Mouse (Mus musculus): Measurements from ENCODE around the gene Mfsd11. TPM values are rescaled to one million over a fixed set of nuclear protein-coding genes. Genes with fewer than 3 reads are reported as not detected.

The Mfsd11 gene
- 52.1 and 52.7 TPM in 2 replicates for polyA plus RNA-seq (2015; fragmentation: Nextera tagmentation; extraction: Ambion mirVana)

- no peaks in the 10 kb centered on the region for H3K9me3 ChIP-seq (ENCODE audit: control insufficient read depth, low read length)
- peak; percentile 40 for ATAC-seq
- H3K4me3 ChIP-seq (ENCODE audit: low read length) = peak within 1 kb of the TSS; percentile 97
- no peaks in the 10 kb centered on the region for H3K27me3 ChIP-seq (replicated peaks; ENCODE audit: control insufficient read depth, insufficient read depth, low read length)
- peak within 1 kb of the TSS; percentile 98 for H3K27ac ChIP-seq (ENCODE audit: low read depth, low read length)
- peak within 1 kb of the TSS; percentile 97 for H3K9ac ChIP-seq (ENCODE audit: low read depth, low read length)
- peaks cover 5% of the 10 kb centered on the region; the same call in 1 of the 2 replicates for H3K36me3 ChIP-seq (ENCODE audit: control insufficient read depth, insufficient read depth, low read length)
- H3K4me2 ChIP-seq (ENCODE audit: low read length) = peak within 1 kb of the TSS; percentile 93
- WGBS = under 1% methylated on average over 54 of the region's 91 CpGs
- peaks cover 30% of the 10 kb centered on the region for H3K4me1 ChIP-seq (ENCODE audit: control insufficient read depth, insufficient read depth, low read depth, low read length)
Measured at GRCm38 (mm10) chr11:116852291-116852890, at the start of gene Mfsd11. Gene Mfsd11, plus strand, starts transcription at chr11:116852440.

- H3K4me3 ChIP-seq (ENCODE audit: low read length) = no peak overlapping the region
Measured at GRCm38 (mm10) chr11:116802709-116803108, 49.5 kb upstream of the Mfsd11 start.

GRCm38 (mm10) chr11:116806136-116807071 is 45.8 kb upstream of the Mfsd11 start:
- 72% methylated on average over 15 of the region's 15 CpGs for WGBS

More at GRCm38 (mm10) chr11:116802709-116803108, 49.5 kb upstream of the Mfsd11 start:
- no peak for ATAC-seq
- no peak overlapping the region for H3K27ac ChIP-seq (ENCODE audit: low read depth, low read length)
- H3K36me3 ChIP-seq (ENCODE audit: control insufficient read depth, insufficient read depth, low read length) = no peaks in the 10 kb centered on the region
- H3K9me3 ChIP-seq (ENCODE audit: control insufficient read depth, low read length) = no peaks in the 10 kb centered on the region
- no peaks in the 10 kb centered on the region for H3K4me1 ChIP-seq (ENCODE audit: control insufficient read depth, insufficient read depth, low read depth, low read length)
- H3K27me3 ChIP-seq (replicated peaks; ENCODE audit: control insufficient read depth, insufficient read depth, low read length) = no peaks in the 10 kb centered on the region
- H3K4me2 ChIP-seq (ENCODE audit: low read length) = no peak overlapping the region
- H3K9ac ChIP-seq (ENCODE audit: low read depth, low read length) = no peak overlapping the region
- WGBS = 86% methylated on average over 5 of the region's 5 CpGs

GRCm38 (mm10) chr11:116807116-116807515 is 45.1 kb upstream of the Mfsd11 start:
- no peak overlapping the region for H3K27ac ChIP-seq (ENCODE audit: low read depth, low read length)
- no peaks in the 10 kb centered on the region for H3K36me3 ChIP-seq (ENCODE audit: control insufficient read depth, insufficient read depth, low read length)
- WGBS = 61% methylated on average over 7 of the region's 7 CpGs
- peaks cover 27% of the 10 kb centered on the region for H3K4me1 ChIP-seq (ENCODE audit: control insufficient read depth, insufficient read depth, low read depth, low read length)
- H3K4me2 ChIP-seq (ENCODE audit: low read length) = no peak overlapping the region
- H3K9ac ChIP-seq (ENCODE audit: low read depth, low read length) = no peak overlapping the region
- H3K9me3 ChIP-seq (ENCODE audit: control insufficient read depth, low read length) = no peaks in the 10 kb centered on the region
- H3K27me3 ChIP-seq (replicated peaks; ENCODE audit: control insufficient read depth, insufficient read depth, low read length) = no peaks in the 10 kb centered on the region
- no peak overlapping the region for H3K4me3 ChIP-seq (ENCODE audit: low read length)
- ATAC-seq = no peak

More at GRCm38 (mm10) chr11:116806136-116807071, 45.8 kb upstream of the Mfsd11 start:
- H3K4me1 ChIP-seq (ENCODE audit: control insufficient read depth, insufficient read depth, low read depth, low read length) = peaks cover 21% of the 10 kb centered on the region
- H3K27me3 ChIP-seq (replicated peaks; ENCODE audit: control insufficient read depth, insufficient read depth, low read length) = no peaks in the 10 kb centered on the region
- H3K4me2 ChIP-seq (ENCODE audit: low read length) = no peak overlapping the region
- H3K36me3 ChIP-seq (ENCODE audit: control insufficient read depth, insufficient read depth, low read length) = no peaks in the 10 kb centered on the region
- no peaks in the 10 kb centered on the region for H3K9me3 ChIP-seq (ENCODE audit: control insufficient read depth, low read length)
- H3K9ac ChIP-seq (ENCODE audit: low read depth, low read length) = no peak overlapping the region
- no peak overlapping the region for H3K27ac ChIP-seq (ENCODE audit: low read depth, low read length)
- no peak overlapping the region for H3K4me3 ChIP-seq (ENCODE audit: low read length)
- no peak for ATAC-seq

- WGBS = 70% methylated on average over 3 of the region's 3 CpGs
- no peaks in the 10 kb centered on the region for H3K9me3 ChIP-seq (ENCODE audit: control insufficient read depth, low read length)
- H3K27ac ChIP-seq (ENCODE audit: low read depth, low read length) = no peak overlapping the region
- H3K4me3 ChIP-seq (ENCODE audit: low read length) = no peak overlapping the region
- H3K9ac ChIP-seq (ENCODE audit: low read depth, low read length) = no peak overlapping the region
- H3K36me3 ChIP-seq (ENCODE audit: control insufficient read depth, insufficient read depth, low read length) = no peaks in the 10 kb centered on the region
- H3K27me3 ChIP-seq (replicated peaks; ENCODE audit: control insufficient read depth, insufficient read depth, low read length) = no peaks in the 10 kb centered on the region
- H3K4me1 ChIP-seq (ENCODE audit: control insufficient read depth, insufficient read depth, low read depth, low read length) = peaks cover 31% of the 10 kb centered on the region
- H3K4me2 ChIP-seq (ENCODE audit: low read length) = no peak overlapping the region
- ATAC-seq = no peak
Measured at GRCm38 (mm10) chr11:116807526-116807925, 44.7 kb upstream of the Mfsd11 start.

GRCm38 (mm10) chr11:116807938-116808606 is 44.2 kb upstream of the Mfsd11 start:
- peak overlapping the region; percentile 64; the same call in 1 of the 2 replicates for H3K27ac ChIP-seq (ENCODE audit: low read depth, low read length)
- peaks cover 36% of the 10 kb centered on the region for H3K4me1 ChIP-seq (ENCODE audit: control insufficient read depth, insufficient read depth, low read depth, low read length)
- 23% methylated on average over 7 of the region's 7 CpGs for WGBS
- no peak for ATAC-seq
- H3K4me2 ChIP-seq (ENCODE audit: low read length) = no peak overlapping the region
- no peaks in the 10 kb centered on the region for H3K27me3 ChIP-seq (replicated peaks; ENCODE audit: control insufficient read depth, insufficient read depth, low read length)
- no peaks in the 10 kb centered on the region for H3K36me3 ChIP-seq (ENCODE audit: control insufficient read depth, insufficient read depth, low read length)
- no peak overlapping the region; the same call in 1 of the 2 replicates for H3K9ac ChIP-seq (ENCODE audit: low read depth, low read length)
- no peak overlapping the region for H3K4me3 ChIP-seq (ENCODE audit: low read length)
- no peaks in the 10 kb centered on the region for H3K9me3 ChIP-seq (ENCODE audit: control insufficient read depth, low read length)

- Histone ChIP-seq H3K4me1 (ENCODE audit: control insufficient read depth, insufficient read depth, low read depth, low read length) (peaks cover 45% of the 10 kb centered on the region), H3K27me3 (replicated peaks; ENCODE audit: control insufficient read depth, insufficient read depth, low read length) (no peaks in the 10 kb centered on the region), H3K4me2 (ENCODE audit: low read length) (no peak overlapping the region), H3K36me3 (ENCODE audit: control insufficient read depth, insufficient read depth, low read length) (no peaks in the 10 kb centered on the region), H3K9me3 (ENCODE audit: control insufficient read depth, low read length) (no peaks in the 10 kb centered on the region), H3K4me3 (ENCODE audit: low read length) (no peak overlapping the region), H3K9ac (ENCODE audit: low read depth, low read length) (peak overlapping the region; percentile 1; the same call in 1 of the 2 replicates), H3K27ac (ENCODE audit: low read depth, low read length) (peak overlapping the region; percentile 31; the same call in 1 of the 2 replicates)
- 70% methylated on average over 11 of the region's 11 CpGs for WGBS
- no peak for ATAC-seq
Measured at GRCm38 (mm10) chr11:116808811-116809395, 43.3 kb upstream of the Mfsd11 start.

- WGBS = 67% methylated on average over 8 of the region's 8 CpGs
Measured at GRCm38 (mm10) chr11:116809520-116809919, 42.7 kb upstream of the Mfsd11 start.

More at GRCm38 (mm10) chr11:116809520-116809919, 42.7 kb upstream of the Mfsd11 start:
- Histone ChIP-seq H3K27ac (ENCODE audit: low read depth, low read length) (no peak overlapping the region; the same call in 1 of the 2 replicates), H3K36me3 (ENCODE audit: control insufficient read depth, insufficient read depth, low read length) (no peaks in the 10 kb centered on the region), H3K27me3 (replicated peaks; ENCODE audit: control insufficient read depth, insufficient read depth, low read length) (no peaks in the 10 kb centered on the region), H3K9ac (ENCODE audit: low read depth, low read length) (peak overlapping the region; percentile 23; the same call in 1 of the 2 replicates), H3K9me3 (ENCODE audit: control insufficient read depth, low read length) (no peaks in the 10 kb centered on the region), H3K4me3 (ENCODE audit: low read length) (no peak overlapping the region), H3K4me2 (ENCODE audit: low read length) (no peak overlapping the region), H3K4me1 (ENCODE audit: control insufficient read depth, insufficient read depth, low read depth, low read length) (peaks cover 51% of the 10 kb centered on the region)
- no peak for ATAC-seq

All from hindbrain, embryonic 16.5 days (tissue).